Comparison of ENCODE assay signal across 7 mouse cellular contexts in the genomic region with DNA sequence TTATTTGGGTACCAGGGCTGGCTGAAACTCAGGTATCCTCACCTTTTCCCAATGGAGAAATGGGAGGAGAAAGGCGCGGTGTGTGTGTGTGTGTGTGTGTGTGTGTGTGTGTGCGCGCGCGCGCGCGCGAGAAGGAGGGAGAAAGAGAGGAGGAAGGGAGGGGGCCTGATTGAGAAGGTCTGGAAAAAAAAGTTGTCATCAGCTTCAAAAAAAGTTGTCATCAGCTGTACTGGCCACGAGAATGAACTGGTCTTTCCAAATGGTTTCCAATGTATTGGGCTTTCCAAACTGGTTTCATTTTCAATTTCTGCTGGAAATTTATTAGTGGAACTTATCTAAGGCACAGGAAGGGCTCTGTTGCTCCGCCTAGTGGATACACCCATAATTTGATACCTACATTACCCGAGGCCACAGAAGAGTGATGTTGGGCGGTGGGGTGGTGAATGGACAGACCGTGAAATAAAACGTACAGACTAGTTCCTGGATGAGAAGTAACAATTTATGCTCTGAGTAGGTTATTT. TPM values are rescaled to one million over a fixed set of nuclear protein-coding genes. Genes with fewer than 3 reads are reported as not detected.
DNase-seq lines count a peak whose midpoint lies in the region; ATAC-seq lines count a peak whose summit lies in the region.

No protein-coding gene starts in this region.

- H3K4me2 ChIP-seq in hindbrain, embryonic 15.5 days, result peak overlapping the region; percentile 95

- peak overlapping the region; percentile 56 for H3K4me3 ChIP-seq in hindbrain, embryonic 15.5 days

- H3K27me3 ChIP-seq in hindbrain, embryonic 15.5 days, result no peaks in the 10 kb centered on the region

- no peaks in the 10 kb centered on the region for H3K36me3 ChIP-seq in hindbrain, embryonic 15.5 days

- WGBS in hindbrain, embryonic 15.5 days, result under 1% methylated on average over 16 of the region's 16 CpGs

- peak; percentile 84 for ATAC-seq in activated CD4-positive, CD25-positive, alpha-beta regulatory T cell, adult 4 months
- peak; percentile 59 for ATAC-seq in hindbrain, embryonic 15.5 days (ENCODE audit: low FRiP score, low read depth)

- H3K27ac ChIP-seq in hindbrain, embryonic 15.5 days (replicated peaks), result 0 out of 2 replicates have a peak overlapping the region, but pooled peaks have one; percentile 47

- peaks cover 9% of the 10 kb centered on the region for H3K4me1 ChIP-seq in hindbrain, embryonic 15.5 days (replicated peaks)

- peak overlapping the region; percentile 62 for H3K9ac ChIP-seq in hindbrain, embryonic 15.5 days

- no peaks in the 10 kb centered on the region for H3K9me3 ChIP-seq in hindbrain, embryonic 15.5 days

- peak; percentile 77 to 78 for DNase-seq in cerebellum, postnatal 14 days
- peak; percentile 17 to 47 for DNase-seq in frontal cortex, postnatal 25 days (ENCODE audit: low spot score in 2 of 2)
- peak; percentile 36 to 55 for DNase-seq in layer of hippocampus, postnatal 25 days (ENCODE audit: extremely low spot score in 1 of 2, low spot score in 1 of 2)
- peak; percentile 83 for DNase-seq in lung, postnatal 14 days
- peak; percentile 65 for DNase-seq in right cerebral cortex, adult 18-20 months

RNA-seq across cellular contexts. Expression of a gene that starts 0.5 kb away (rescaled TPM):
- 10 to 100 TPM; 71.4 to 83.0 TPM for polyA plus RNA-seq in activated CD4-positive, CD25-positive, alpha-beta regulatory T cell, adult 4 months (2017; shearing (Covaris generic))
- polyA plus RNA-seq in hindbrain, embryonic 15.5 days (2015; fragmentation: Nextera tagmentation; extraction: Ambion mirVana), result 23.2 and 26.7 TPM in 2 replicates
- total RNA-seq in layer of hippocampus, postnatal 25 days (2021), result 1 to 10 TPM; 3.9 to 4.3 TPM

RNA-seq across cellular contexts. Expression of a gene that starts 23.4 kb away (rescaled TPM):
- not detected for polyA plus RNA-seq in activated CD4-positive, CD25-positive, alpha-beta regulatory T cell, adult 4 months (2017; shearing (Covaris generic))
- polyA plus RNA-seq in hindbrain, embryonic 15.5 days (2015; fragmentation: Nextera tagmentation; extraction: Ambion mirVana), result not detected in 2 replicates
- not detected for total RNA-seq in layer of hippocampus, postnatal 25 days (2021)

RNA-seq across cellular contexts. Expression of a gene that starts 23.9 kb away (rescaled TPM):
- polyA plus RNA-seq in activated CD4-positive, CD25-positive, alpha-beta regulatory T cell, adult 4 months (2017; shearing (Covaris generic)), result not detected
- polyA plus RNA-seq in hindbrain, embryonic 15.5 days (2015; fragmentation: Nextera tagmentation; extraction: Ambion mirVana), result 39.5 and 47.3 TPM in 2 replicates
- total RNA-seq in layer of hippocampus, postnatal 25 days (2021), result 1 to 10 TPM; 5.7 to 7.4 TPM

RNA-seq across cellular contexts. Expression of a gene that starts 27.7 kb away (rescaled TPM):
- polyA plus RNA-seq in activated CD4-positive, CD25-positive, alpha-beta regulatory T cell, adult 4 months (2017; shearing (Covaris generic)), result 10 to 100 TPM; 36.8 to 40.4 TPM
- 73.4 and 75.2 TPM in 2 replicates for polyA plus RNA-seq in hindbrain, embryonic 15.5 days (2015; fragmentation: Nextera tagmentation; extraction: Ambion mirVana)
- 10 to 100 TPM; 58.0 to 60.3 TPM for total RNA-seq in layer of hippocampus, postnatal 25 days (2021)

RNA-seq across cellular contexts. Expression of a gene that starts 39.5 kb away (rescaled TPM):
- polyA plus RNA-seq in activated CD4-positive, CD25-positive, alpha-beta regulatory T cell, adult 4 months (2017; shearing (Covaris generic)), result 1 to 10 TPM; 3.7 to 7.6 TPM
- 2.3 and 2.4 TPM in 2 replicates for polyA plus RNA-seq in hindbrain, embryonic 15.5 days (2015; fragmentation: Nextera tagmentation; extraction: Ambion mirVana)
- total RNA-seq in layer of hippocampus, postnatal 25 days (2021), result under 1 TPM; 0.30 to 0.35 TPM

Comparison
In these comparisons a context has a peak if more than half of its experiments do, and no peak if none do; other contexts are left out.
1. Peak in every context shown above with its lines: DNase-seq, ATAC-seq, H3K4me3 ChIP-seq and H3K27ac ChIP-seq.
2. DNase-seq: peak in every context shown above with its lines; median percentile 83 in lung, postnatal 14 days; 78 in cerebellum, postnatal 14 days; 65 in right cerebral cortex, adult 18-20 months; 46 in layer of hippocampus, postnatal 25 days; 32 in frontal cortex, postnatal 25 days.
3. RNA of a gene that starts 23.9 kb away (polyA plus RNA-seq): 39.5 to 47.3 TPM in hindbrain, embryonic 15.5 days; not detected in activated CD4-positive, CD25-positive, alpha-beta regulatory T cell, adult 4 months; every median in the first group is over 10 times any median in the second.